Mouse (Mus musculus): Measurements from ENCODE around the gene Csmd2. TPM values are rescaled to one million over a fixed set of nuclear protein-coding genes. Genes with fewer than 3 reads are reported as not detected.

Gene Csmd2
- polyA plus RNA-seq, 1 experiment: not detected

DNA sequence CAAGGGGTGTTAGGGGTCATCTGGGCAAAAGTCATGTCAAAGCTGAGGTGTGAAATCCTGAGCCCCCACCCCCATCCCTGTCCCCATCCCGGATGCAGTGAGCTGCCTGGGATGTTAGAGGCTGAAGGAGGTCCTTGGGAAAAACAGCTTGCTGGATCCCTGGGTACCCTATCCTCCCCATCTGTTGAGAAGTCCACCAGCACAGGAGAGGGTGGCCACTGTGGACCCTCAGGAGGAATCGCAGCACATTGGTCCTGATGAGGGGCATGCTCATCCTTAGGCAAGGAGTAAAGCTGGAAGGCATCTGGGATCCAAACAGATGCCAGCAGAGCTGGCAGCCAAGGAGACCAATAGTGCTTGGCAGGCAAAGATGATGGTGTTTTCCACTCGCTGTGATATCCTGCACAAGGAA, 463.7 kb downstream of the Csmd2 start:
- WGBS: 44% methylated on average over 3 of the region's 3 CpGs
- no peaks in the 10 kb centered on the region for H3K4me1 ChIP-seq (ENCODE audit: control insufficient read depth, insufficient read depth, low read length)
- no peak overlapping the region for H3K4me3 ChIP-seq (replicated peaks; ENCODE audit: extremely low read depth, low read depth, low read length)
- no peak for TF ChIP-seq CTCF (IDR thresholded peaks at IDR 0.05; ENCODE audit: insufficient read depth, low read length)
- TF ChIP-seq POLR2A (IDR thresholded peaks at IDR 0.05; ENCODE audit: borderline replicate concordance, extremely low read depth, low read depth, low read length): no peak
- DNase-seq: no peak

DNA sequence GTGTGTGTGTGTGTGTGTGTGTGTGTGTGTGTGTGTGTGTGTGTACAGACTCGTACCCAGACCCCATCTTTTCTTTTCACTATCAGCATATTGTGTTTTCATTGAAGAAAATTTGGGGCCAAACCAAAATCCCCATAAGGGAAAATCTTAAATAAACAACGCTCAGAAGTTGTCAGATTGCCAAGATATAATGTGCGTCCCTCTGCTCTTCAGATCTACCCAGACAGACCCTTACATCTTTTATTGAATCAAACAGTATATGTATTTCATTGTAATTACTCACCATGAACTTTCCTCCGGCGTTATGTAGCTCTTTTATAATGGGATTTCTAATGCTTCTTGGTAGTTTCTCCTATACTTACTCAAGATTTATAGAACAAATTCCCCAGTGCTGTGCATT, 479.1 kb downstream of the Csmd2 start:
- WGBS: 57% methylated on average over 5 of the region's 5 CpGs
- no peak overlapping the region for H3K4me3 ChIP-seq (replicated peaks; ENCODE audit: extremely low read depth, low read depth, low read length)
- no peak for DNase-seq
- TF ChIP-seq POLR2A (IDR thresholded peaks at IDR 0.05; ENCODE audit: borderline replicate concordance, extremely low read depth, low read depth, low read length) (no peak), CTCF (IDR thresholded peaks at IDR 0.05; ENCODE audit: insufficient read depth, low read length) (no peak)
- H3K4me1 ChIP-seq (ENCODE audit: control insufficient read depth, insufficient read depth, low read length): no peaks in the 10 kb centered on the region

DNA sequence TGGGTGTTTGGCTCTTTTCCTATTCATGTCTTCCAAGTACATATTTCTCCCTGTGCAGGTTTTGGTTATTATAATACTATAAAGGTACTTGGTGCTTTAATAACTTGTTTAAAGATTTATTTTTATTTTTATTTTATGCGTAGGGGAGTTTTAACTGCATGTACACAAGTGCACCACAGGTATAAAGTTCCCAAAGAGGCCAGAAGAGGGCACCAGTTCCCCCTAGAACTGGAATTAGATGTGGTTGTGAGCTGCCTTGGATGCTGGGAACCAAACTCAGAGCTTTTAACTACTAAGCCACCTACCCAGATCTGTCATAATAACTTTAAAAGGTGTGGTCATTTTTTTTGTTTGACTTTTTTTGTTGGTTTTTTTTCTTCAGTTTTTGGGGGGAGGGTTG, 480.4 kb downstream of the Csmd2 start:
- TF ChIP-seq POLR2A (IDR thresholded peaks at IDR 0.05; ENCODE audit: borderline replicate concordance, extremely low read depth, low read depth, low read length): no peak
- TF ChIP-seq CTCF (IDR thresholded peaks at IDR 0.05; ENCODE audit: insufficient read depth, low read length): no peak
- DNase-seq: no peak
- no peaks in the 10 kb centered on the region for H3K4me1 ChIP-seq (ENCODE audit: control insufficient read depth, insufficient read depth, low read length)
- H3K4me3 ChIP-seq (replicated peaks; ENCODE audit: extremely low read depth, low read depth, low read length): no peak overlapping the region
- WGBS: 90% methylated on average over 1 of the region's 1 CpGs

DNA sequence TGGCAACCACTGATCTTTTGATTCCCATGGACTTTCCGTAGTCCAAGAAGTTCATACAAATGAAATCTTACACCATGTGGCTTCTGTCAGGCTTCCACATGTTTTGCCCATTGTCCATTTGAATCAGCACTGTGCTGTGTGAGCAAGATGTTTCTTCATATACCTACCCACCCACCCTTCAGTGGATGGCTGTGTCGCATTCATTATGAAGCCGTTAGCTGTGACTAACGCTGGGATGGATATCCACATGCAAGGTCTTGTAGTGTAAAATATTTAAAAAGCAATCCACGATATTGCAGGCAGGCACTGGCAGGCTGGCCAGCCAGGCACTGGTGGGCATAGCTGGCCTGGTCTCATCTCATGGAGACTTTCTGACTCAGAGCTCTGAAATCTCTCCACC, 488.6 kb downstream of the Csmd2 start:
- no peak overlapping the region for H3K4me3 ChIP-seq (replicated peaks; ENCODE audit: extremely low read depth, low read depth, low read length)
- DNase-seq: no peak
- H3K4me1 ChIP-seq (ENCODE audit: control insufficient read depth, insufficient read depth, low read length): no peaks in the 10 kb centered on the region
- WGBS: 81% methylated on average over 5 of the region's 5 CpGs
- no peak for TF ChIP-seq CTCF (IDR thresholded peaks at IDR 0.05; ENCODE audit: insufficient read depth, low read length)
- no peak for TF ChIP-seq POLR2A (IDR thresholded peaks at IDR 0.05; ENCODE audit: borderline replicate concordance, extremely low read depth, low read depth, low read length)

DNA sequence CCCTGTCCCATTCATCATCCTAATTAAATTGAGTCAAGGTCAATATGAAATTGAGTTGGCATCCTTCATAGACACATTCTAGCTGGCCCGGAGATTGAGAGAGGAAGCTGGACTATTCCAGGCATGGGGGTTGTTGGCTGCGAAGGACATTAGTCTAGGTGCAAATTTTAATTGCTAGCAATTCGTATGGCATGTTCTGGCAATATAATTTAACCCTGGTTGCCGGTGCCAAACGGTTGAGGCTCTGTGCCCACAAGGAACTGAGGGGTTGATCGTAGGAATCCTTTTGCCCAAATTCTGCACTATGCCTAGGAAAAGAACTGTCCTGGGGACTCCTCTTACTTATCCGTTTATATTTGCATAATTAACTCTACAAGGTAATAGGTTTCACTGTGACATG, 496.2 kb downstream of the Csmd2 start:
- no peaks in the 10 kb centered on the region for H3K4me1 ChIP-seq (ENCODE audit: control insufficient read depth, insufficient read depth, low read length)
- H3K4me3 ChIP-seq (replicated peaks; ENCODE audit: extremely low read depth, low read depth, low read length): no peak overlapping the region
- no peak for TF ChIP-seq POLR2A (IDR thresholded peaks at IDR 0.05; ENCODE audit: borderline replicate concordance, extremely low read depth, low read depth, low read length)
- TF ChIP-seq CTCF (IDR thresholded peaks at IDR 0.05; ENCODE audit: insufficient read depth, low read length): no peak
- DNase-seq: no peak
- 79% methylated on average over 7 of the region's 7 CpGs for WGBS

DNA sequence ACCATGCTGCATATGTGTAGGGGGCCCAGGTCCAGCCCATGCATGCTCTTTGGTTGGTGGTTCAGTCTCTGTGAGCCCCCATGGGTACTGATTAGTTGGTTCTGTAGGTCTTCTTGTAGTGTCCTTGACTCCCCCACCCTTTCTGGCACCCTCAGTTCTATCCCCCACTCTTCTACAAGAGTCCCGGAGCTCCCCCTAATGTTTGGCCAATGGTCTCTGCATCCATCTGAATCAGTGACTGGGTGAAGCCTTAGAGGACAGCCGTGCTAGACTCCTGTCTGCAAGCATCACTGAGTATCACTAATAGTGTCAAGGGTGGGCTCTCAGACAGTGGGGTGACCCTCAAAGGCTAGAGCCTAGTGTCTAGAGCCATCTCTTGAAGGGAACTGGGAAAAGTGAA, 497.0 kb downstream of the Csmd2 start:
- 65% methylated on average over 2 of the region's 2 CpGs for WGBS
- Histone ChIP-seq H3K4me3 (replicated peaks; ENCODE audit: extremely low read depth, low read depth, low read length) (no peak overlapping the region), H3K4me1 (ENCODE audit: control insufficient read depth, insufficient read depth, low read length) (no peaks in the 10 kb centered on the region)
- DNase-seq: no peak
- no peak for TF ChIP-seq CTCF (IDR thresholded peaks at IDR 0.05; ENCODE audit: insufficient read depth, low read length)
- TF ChIP-seq POLR2A (IDR thresholded peaks at IDR 0.05; ENCODE audit: borderline replicate concordance, extremely low read depth, low read depth, low read length): no peak

DNA sequence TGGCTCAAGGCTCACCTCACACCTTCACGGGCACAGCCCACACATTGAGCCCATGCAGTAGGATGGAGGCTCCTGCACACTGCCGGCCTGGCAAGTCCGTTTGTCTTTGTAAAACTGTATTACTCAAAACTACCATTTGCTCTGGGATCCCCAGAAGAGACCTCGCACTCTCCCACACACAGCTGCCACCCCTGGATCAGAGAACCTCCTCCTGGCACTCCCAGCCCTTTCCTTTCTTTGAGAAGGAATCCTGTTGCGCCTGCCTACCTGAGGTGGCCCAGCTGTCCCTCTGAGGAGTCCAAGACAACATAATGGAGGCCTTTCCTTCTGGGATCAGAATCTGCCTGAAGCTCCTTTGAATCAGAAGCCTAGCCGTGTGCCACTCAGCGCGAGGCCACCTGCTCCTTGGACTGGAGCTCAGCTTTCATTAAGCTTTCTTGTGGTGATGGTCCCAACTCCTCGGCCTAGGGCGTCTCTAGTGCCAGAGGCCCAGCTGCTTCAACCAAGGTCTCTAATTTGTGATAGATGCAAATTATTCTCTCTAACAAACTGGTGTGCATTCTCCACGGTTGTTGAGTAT, 502.0 kb downstream of the Csmd2 start:
- TF ChIP-seq POLR2A (IDR thresholded peaks at IDR 0.05; ENCODE audit: borderline replicate concordance, extremely low read depth, low read depth, low read length) (no peak), CTCF (IDR thresholded peaks at IDR 0.05; ENCODE audit: insufficient read depth, low read length) (no peak)
- H3K4me1 ChIP-seq (ENCODE audit: control insufficient read depth, insufficient read depth, low read length): no peaks in the 10 kb centered on the region
- 76% methylated on average over 11 of the region's 11 CpGs for WGBS
- no peak overlapping the region for H3K4me3 ChIP-seq (replicated peaks; ENCODE audit: extremely low read depth, low read depth, low read length)
- DNase-seq: no peak

DNA sequence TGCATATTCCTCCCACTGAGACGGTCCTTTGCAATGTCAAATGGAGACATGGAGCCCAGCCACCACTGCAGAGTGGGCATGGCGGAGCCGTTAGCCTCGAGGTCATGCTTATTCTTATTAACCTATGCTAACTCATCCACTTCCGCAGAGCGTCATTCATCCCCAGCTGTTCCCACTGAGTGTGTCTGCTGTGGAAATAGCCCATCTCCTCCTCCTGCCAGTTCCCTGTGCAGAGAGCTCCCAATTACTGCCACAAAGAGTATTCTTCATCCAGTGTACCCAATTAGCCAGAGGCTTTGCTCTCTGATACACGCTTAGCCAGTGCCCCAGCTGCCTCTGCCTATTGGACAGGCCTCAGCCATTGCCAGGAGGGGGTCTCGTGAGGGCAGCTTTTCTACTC, 504.4 kb downstream of the Csmd2 start:
- no peak for DNase-seq
- TF ChIP-seq POLR2A (IDR thresholded peaks at IDR 0.05; ENCODE audit: borderline replicate concordance, extremely low read depth, low read depth, low read length) (no peak), CTCF (IDR thresholded peaks at IDR 0.05; ENCODE audit: insufficient read depth, low read length) (no peak)
- no peaks in the 10 kb centered on the region for H3K4me1 ChIP-seq (ENCODE audit: control insufficient read depth, insufficient read depth, low read length)
- no peak overlapping the region for H3K4me3 ChIP-seq (replicated peaks; ENCODE audit: extremely low read depth, low read depth, low read length)
- 71% methylated on average over 8 of the region's 8 CpGs for WGBS

DNA sequence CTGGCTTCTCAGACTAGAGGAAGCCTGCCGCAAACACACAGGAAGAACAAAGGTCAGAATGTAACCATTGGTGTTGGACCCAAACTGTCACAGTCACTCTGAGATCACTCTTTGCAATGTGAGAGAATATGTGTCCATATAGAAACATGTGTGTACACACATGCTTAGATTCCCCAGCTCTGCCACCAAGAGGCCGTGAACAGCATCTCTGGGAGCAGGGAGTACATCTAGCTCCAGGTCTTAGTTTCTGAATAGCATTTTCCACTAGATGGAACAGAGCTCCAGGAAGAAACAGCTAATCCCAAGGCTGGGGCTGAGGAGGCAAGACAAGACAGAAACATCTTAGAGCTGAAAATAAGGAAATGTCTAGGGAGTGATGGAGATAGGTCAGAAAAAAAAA, 512.3 kb downstream of the Csmd2 start:
- no peak for TF ChIP-seq CTCF (IDR thresholded peaks at IDR 0.05; ENCODE audit: insufficient read depth, low read length)
- no peak for TF ChIP-seq POLR2A (IDR thresholded peaks at IDR 0.05; ENCODE audit: borderline replicate concordance, extremely low read depth, low read depth, low read length)
- Histone ChIP-seq H3K4me3 (replicated peaks; ENCODE audit: extremely low read depth, low read depth, low read length) (no peak overlapping the region), H3K4me1 (ENCODE audit: control insufficient read depth, insufficient read depth, low read length) (no peaks in the 10 kb centered on the region)
- 54% methylated on average over 2 of the region's 2 CpGs for WGBS
- DNase-seq: no peak

DNA sequence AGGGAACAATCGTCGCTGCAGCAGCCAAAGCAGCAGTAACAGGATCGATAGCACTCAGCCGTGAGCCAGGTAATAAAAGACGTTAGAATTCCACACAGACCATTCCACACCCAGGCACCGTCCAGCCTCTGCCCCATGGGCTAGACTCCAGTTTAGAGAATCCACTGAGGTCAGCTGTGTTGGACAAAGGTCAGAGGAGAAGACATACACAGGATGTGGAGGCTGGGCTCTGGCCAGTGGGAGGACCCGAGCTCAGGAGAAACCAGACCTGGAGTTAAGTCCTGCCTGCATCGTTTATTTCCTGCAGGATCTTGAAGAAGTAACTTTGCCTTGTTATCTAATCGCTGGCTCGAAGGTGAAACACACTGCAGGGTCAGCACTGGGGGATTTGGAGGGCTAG, 519.2 kb downstream of the Csmd2 start:
- TF ChIP-seq CTCF (IDR thresholded peaks at IDR 0.05; ENCODE audit: insufficient read depth, low read length) (no peak), POLR2A (IDR thresholded peaks at IDR 0.05; ENCODE audit: borderline replicate concordance, extremely low read depth, low read depth, low read length) (no peak)
- H3K4me3 ChIP-seq (replicated peaks; ENCODE audit: extremely low read depth, low read depth, low read length): no peak overlapping the region
- H3K4me1 ChIP-seq (ENCODE audit: control insufficient read depth, insufficient read depth, low read length): no peaks in the 10 kb centered on the region
- no peak for DNase-seq
- WGBS: 48% methylated on average over 10 of the region's 10 CpGs

Measured in lung, adult 2 months (tissue).